Mouse (Mus musculus) bone marrow macrophage, adult 2 months (primary cell): ENCODE data around the gene Pou6f1. TPM values are rescaled to one million over a fixed set of nuclear protein-coding genes. Genes with fewer than 3 reads are reported as not detected.

Source experiments
- H3K27ac ChIP-seq: 2 replicates; pipeline ENCODE4 v1.5.1; 2012; ENCODE audit warnings: low read depth, low read length; ENCODE audit not compliant: insufficient read depth
- H3K4me1 ChIP-seq: 2 replicates; pipeline ENCODE4 v1.6.1; 2012; ENCODE audit warnings: low read length; ENCODE audit not compliant: control insufficient read depth, insufficient read depth
- H3K4me3 ChIP-seq: 2 replicates; pipeline ENCODE4 v1.5.1; 2012; ENCODE audit warnings: mild to moderate bottlenecking, low read length, moderate library complexity; ENCODE audit not compliant: insufficient read depth
- CTCF ChIP-seq: IDR thresholded peaks from 2 replicates; pipeline ENCODE4 v1.5.1; 2012; ENCODE audit warnings: low read depth, mild to moderate bottlenecking, low read length, moderate library complexity
- POLR2A ChIP-seq: IDR thresholded peaks from 2 replicates; pipeline ENCODE4 v1.6.1; 2012; ENCODE audit warnings: mild to moderate bottlenecking, low read depth, low read length, borderline replicate concordance
- polyA plus RNA-seq: library from polyadenylated mRNA; stranded (reverse); fragments of >200 nt; gene quantifications from 2 replicates; pipeline ENCODE4 v1.2.4, GENCODE M21; 2012; ENCODE audit not compliant: missing spikeins, insufficient read depth, insufficient read length

Gene Pou6f1
- polyA plus RNA-seq, 1 experiment = 27.0 TPM

- H3K27ac ChIP-seq = no peak overlapping the region
- H3K4me1 ChIP-seq = peaks cover 9% of the 10 kb centered on the region
- no peak overlapping the region for H3K4me3 ChIP-seq
- no peak for TF ChIP-seq POLR2A
These were observed 1.9 kb upstream of the Pou6f1 start for GRCm38 (mm10) chr15:100601669-100602068.

- Histone ChIP-seq H3K4me3 (no peak overlapping the region; the same call in 1 of the 2 replicates), H3K27ac (no peak overlapping the region), H3K4me1 (peaks cover 9% of the 10 kb centered on the region)
- TF ChIP-seq CTCF (no peak), POLR2A (no peak)
These were observed 1.0 kb upstream of the Pou6f1 start for GRCm38 (mm10) chr15:100600696-100601272.

GRCm38 (mm10) chr15:100600047-100600695, 387 bp upstream of the Pou6f1 start:
- Histone ChIP-seq H3K27ac (no peak overlapping the region), H3K4me1 (peaks cover 9% of the 10 kb centered on the region), H3K4me3 (peak overlapping the region; percentile 66)
- no peak for TF ChIP-seq POLR2A
- peak; percentile 27; the same call in 1 of the 2 replicates for TF ChIP-seq CTCF

- Histone ChIP-seq H3K27ac (no peak overlapping the region), H3K4me3 (peak overlapping the region; percentile 66), H3K4me1 (peaks cover 7% of the 10 kb centered on the region)
- no peak for TF ChIP-seq CTCF
- TF ChIP-seq POLR2A = no peak
These were observed 905 bp downstream of the Pou6f1 start for GRCm38 (mm10) chr15:100598883-100599275.

- TF ChIP-seq CTCF (no peak), POLR2A (no peak)
- Histone ChIP-seq H3K27ac (no peak overlapping the region), H3K4me3 (peak overlapping the region; percentile 66)
These were observed 1.4 kb downstream of the Pou6f1 start for GRCm38 (mm10) chr15:100598287-100598882.

GRCm38 (mm10) chr15:100592817-100593216, 7.0 kb downstream of the Pou6f1 start:
- no peak overlapping the region for H3K27ac ChIP-seq
- H3K4me1 ChIP-seq = peaks cover 4% of the 10 kb centered on the region; the same call in 1 of the 2 replicates
- no peak overlapping the region for H3K4me3 ChIP-seq
- TF ChIP-seq POLR2A (no peak), CTCF (no peak)

More at GRCm38 (mm10) chr15:100598287-100598882, 1.4 kb downstream of the Pou6f1 start:
- H3K4me1 ChIP-seq = peaks cover 7% of the 10 kb centered on the region

GRCm38 (mm10) chr15:100590436-100590835, 9.3 kb downstream of the Pou6f1 start:
- Histone ChIP-seq H3K4me3 (no peak overlapping the region), H3K4me1 (peaks cover 4% of the 10 kb centered on the region; the same call in 1 of the 2 replicates), H3K27ac (no peak overlapping the region)
- TF ChIP-seq POLR2A (no peak), CTCF (no peak)

- H3K4me3 ChIP-seq = no peak overlapping the region
- H3K4me1 ChIP-seq = peaks cover 4% of the 10 kb centered on the region; the same call in 1 of the 2 replicates
- TF ChIP-seq POLR2A = no peak
- no peak for TF ChIP-seq CTCF
- H3K27ac ChIP-seq = no peak overlapping the region
These were observed 11.5 kb downstream of the Pou6f1 start for GRCm38 (mm10) chr15:100588297-100588696.

GRCm38 (mm10) chr15:100587166-100587565, 12.6 kb downstream of the Pou6f1 start:
- TF ChIP-seq POLR2A (no peak), CTCF (no peak)
- Histone ChIP-seq H3K4me1 (peaks cover 4% of the 10 kb centered on the region; the same call in 1 of the 2 replicates), H3K4me3 (no peak overlapping the region), H3K27ac (no peak overlapping the region)

- TF ChIP-seq POLR2A = no peak
- no peak for TF ChIP-seq CTCF
- peaks cover 4% of the 10 kb centered on the region; the same call in 1 of the 2 replicates for H3K4me1 ChIP-seq
- H3K27ac ChIP-seq = no peak overlapping the region
- no peak overlapping the region for H3K4me3 ChIP-seq
These were observed 13.9 kb downstream of the Pou6f1 start for GRCm38 (mm10) chr15:100585931-100586330.
